Mouse (Mus musculus) thymus, adult 2 months (tissue): ENCODE data around the gene Olfr1238.

Source experiments
- CTCF ChIP-seq: fragments of 200-500 bp; IDR thresholded peaks from 2 replicates; pipeline ENCODE4 v1.5.1; 2012; ENCODE audit warnings: mild to moderate bottlenecking, control low read depth, low read length, moderate library complexity, borderline replicate concordance; ENCODE audit not compliant: control insufficient read depth, poor library complexity, insufficient read depth; ENCODE audit errors: extremely low read depth
- POLR2A ChIP-seq: fragments of 200-500 bp; IDR thresholded peaks from 2 replicates; pipeline ENCODE4 v1.6.1; 2012; ENCODE audit warnings: mild to moderate bottlenecking, low read length, control low read depth, moderate library complexity; ENCODE audit not compliant: control insufficient read depth, poor library complexity, insufficient read depth; ENCODE audit errors: extremely low read depth

DNA sequence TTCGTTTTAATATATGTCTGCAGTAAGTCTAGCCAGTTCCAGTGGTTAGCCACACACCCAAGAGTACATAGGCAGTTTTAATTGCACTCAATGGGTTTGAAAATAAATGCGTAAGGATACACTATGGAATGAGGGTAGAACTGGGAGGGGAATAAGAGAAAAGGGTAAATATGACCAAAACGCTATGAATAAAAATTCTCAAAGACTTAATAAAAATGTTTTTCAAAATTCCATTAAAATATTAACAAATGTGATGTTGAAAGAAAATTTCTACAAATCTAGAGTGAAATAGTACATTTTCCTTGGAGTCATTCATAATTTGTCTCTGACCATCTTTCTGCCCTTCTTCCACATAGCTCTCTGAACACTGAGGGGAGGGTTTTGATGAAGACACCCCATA is 33.4 kb upstream of the Olfr1238 start, which contains the start of gene Olfr1240:
- TF ChIP-seq CTCF (no peak), POLR2A (no peak)
